Mouse (Mus musculus) heart, adult 2 months (tissue): ENCODE measurements around the gene Runx3. TPM values are rescaled to one million over a fixed set of nuclear protein-coding genes. Genes with fewer than 3 reads are reported as not detected.

Experiments
- DNase-seq, 2 experiments: peaks; one replicate each; pipeline ENCODE4 v3.0.0; 2021
- H3K27ac ChIP-seq: fragments of 200-600 bp; 2 replicates; pipeline ENCODE4 v1.8.1; 2022
- H3K27me3 ChIP-seq: fragments of 200-500 bp; 2 replicates; pipeline ENCODE4 v1.6.1; 2012; ENCODE audit warnings: mild to moderate bottlenecking, low read length, inconsistent platforms, mixed read lengths; ENCODE audit not compliant: control insufficient read depth, insufficient read depth
- H3K36me3 ChIP-seq: fragments of 200-500 bp; 2 replicates; pipeline ENCODE4 v1.6.1; 2012; ENCODE audit warnings: low read length, inconsistent platforms; ENCODE audit not compliant: control insufficient read depth, insufficient read depth
- H3K4me1 ChIP-seq: fragments of 200-500 bp; 2 replicates; pipeline ENCODE4 v1.6.1; 2011; ENCODE audit warnings: low read length; ENCODE audit not compliant: control insufficient read depth, insufficient read depth
- H3K4me3 ChIP-seq: fragments of 200-600 bp; 2 replicates; pipeline ENCODE4 v1.8.1; 2022
- H3K79me2 ChIP-seq: fragments of 200-500 bp; replicated peaks from 2 replicates; pipeline ENCODE4 v1.6.1; 2012; ENCODE audit warnings: mild to moderate bottlenecking, inconsistent platforms, low read length, moderate library complexity, mixed read lengths; ENCODE audit not compliant: control insufficient read depth, insufficient read depth
- H3K9ac ChIP-seq: fragments of 200-500 bp; 2 replicates; pipeline ENCODE4 v1.6.1; 2012; ENCODE audit warnings: low read depth, mild to moderate bottlenecking, control low read depth, inconsistent platforms, low read length, mixed read lengths
- CTCF ChIP-seq: fragments of 200-600 bp; IDR thresholded peaks from 2 replicates; pipeline ENCODE4 v1.8.1; 2022; ENCODE audit warnings: antibody characterized with exemption, mild to moderate bottlenecking, moderate library complexity
- EP300 ChIP-seq: fragments of 200-500 bp; IDR thresholded peaks from 2 replicates; pipeline ENCODE4 v1.6.1; 2011; ENCODE audit warnings: low read depth, low read length, control low read depth; ENCODE audit not compliant: insufficient read depth
- POLR2A ChIP-seq: fragments of 200-500 bp; IDR thresholded peaks from 2 replicates; pipeline ENCODE4 v1.6.1; 2011; ENCODE audit warnings: mild to moderate bottlenecking, low read depth, low read length, control low read depth; ENCODE audit not compliant: insufficient read depth
- WGBS: fragments of 180-500 bp; shearing (Covaris S2); methylation state at CpG from one replicate; pipeline ENCODE4 v1.1.7; 2018; 5-methylcytosine and 5-hydroxymethylcytosine counted together
- intact Hi-C: fragments of 180-260 bp; cut with DNase I; formaldehyde crosslinking; loops from one replicate; pipeline ENCODE4 v1.15.1; 2025
- polyA plus RNA-seq: library from polyadenylated mRNA; depleted of rRNA; stranded (reverse); fragments of >200 nt; gene quantifications from 2 replicates; pipeline ENCODE4 v1.2.3, GENCODE M21; 2012
- total RNA-seq, 2 experiments: library from RNA; stranded (reverse); gene quantifications; 2 replicates each; pipeline ENCODE4 v1.2.3; 2021

Runx3 gene
- total and polyA plus RNA-seq, 3 experiments = 0.39 to 1.2 (median 0.97) TPM

DNA sequence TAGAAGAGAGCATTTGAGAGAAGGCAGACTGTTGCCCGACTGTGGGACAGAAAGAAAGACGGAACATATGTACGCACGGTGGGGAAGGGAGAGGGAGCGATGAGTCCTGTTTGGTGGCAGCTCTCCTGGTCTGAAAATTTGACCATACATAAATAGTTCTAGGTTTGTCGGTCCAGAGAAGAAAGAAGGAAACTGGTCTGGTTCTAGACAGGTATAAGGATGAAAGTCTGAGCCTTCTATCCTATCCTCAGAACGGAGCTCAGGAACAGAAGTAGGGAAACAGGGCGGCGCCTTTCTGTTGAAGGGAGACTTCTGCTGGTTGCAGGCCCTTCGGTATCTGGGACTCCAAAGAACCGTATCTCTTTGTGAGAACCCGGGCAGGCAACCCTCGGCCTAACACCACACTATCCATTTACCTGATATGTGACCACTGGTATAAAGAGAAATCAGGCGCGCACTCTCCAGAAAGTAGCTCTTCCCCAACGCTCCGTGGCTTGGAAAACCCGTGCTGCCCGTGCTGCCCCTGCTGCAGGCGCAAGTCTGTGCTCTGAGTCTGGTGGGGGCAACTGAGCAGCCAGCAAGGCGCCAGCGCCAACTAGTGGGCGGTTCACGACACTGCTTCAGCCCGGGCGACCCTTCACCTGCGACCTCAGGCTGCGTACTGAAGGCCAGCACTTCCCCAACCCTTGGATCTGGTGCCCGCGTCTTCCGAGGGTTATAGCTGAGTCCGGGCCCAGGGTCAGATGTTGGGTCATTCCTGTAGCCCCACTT is 29.8 kb downstream of the Runx3 start:
- TF ChIP-seq CTCF (peak; percentile 90), EP300 (no peak)
- whole genome bisulfite sequencing = 11% methylated on average over 32 of the region's 32 CpGs
- Histone ChIP-seq H3K4me3 (no peak overlapping the region), H3K27ac (no peak overlapping the region), H3K36me3 (no peaks in the 10 kb centered on the region), H3K27me3 (peaks cover 40% of the 10 kb centered on the region), H3K4me1 (no peaks in the 10 kb centered on the region), H3K9ac (no peak overlapping the region), H3K79me2 (no peaks in the 10 kb centered on the region)
- intact Hi-C loops = loop anchor here (5.0 kb wide), 2 partner anchors 83 to 203 kb away; no protein-coding TSS in a partner anchor
- DNase-seq = peak; percentile 76 to 78

DNA sequence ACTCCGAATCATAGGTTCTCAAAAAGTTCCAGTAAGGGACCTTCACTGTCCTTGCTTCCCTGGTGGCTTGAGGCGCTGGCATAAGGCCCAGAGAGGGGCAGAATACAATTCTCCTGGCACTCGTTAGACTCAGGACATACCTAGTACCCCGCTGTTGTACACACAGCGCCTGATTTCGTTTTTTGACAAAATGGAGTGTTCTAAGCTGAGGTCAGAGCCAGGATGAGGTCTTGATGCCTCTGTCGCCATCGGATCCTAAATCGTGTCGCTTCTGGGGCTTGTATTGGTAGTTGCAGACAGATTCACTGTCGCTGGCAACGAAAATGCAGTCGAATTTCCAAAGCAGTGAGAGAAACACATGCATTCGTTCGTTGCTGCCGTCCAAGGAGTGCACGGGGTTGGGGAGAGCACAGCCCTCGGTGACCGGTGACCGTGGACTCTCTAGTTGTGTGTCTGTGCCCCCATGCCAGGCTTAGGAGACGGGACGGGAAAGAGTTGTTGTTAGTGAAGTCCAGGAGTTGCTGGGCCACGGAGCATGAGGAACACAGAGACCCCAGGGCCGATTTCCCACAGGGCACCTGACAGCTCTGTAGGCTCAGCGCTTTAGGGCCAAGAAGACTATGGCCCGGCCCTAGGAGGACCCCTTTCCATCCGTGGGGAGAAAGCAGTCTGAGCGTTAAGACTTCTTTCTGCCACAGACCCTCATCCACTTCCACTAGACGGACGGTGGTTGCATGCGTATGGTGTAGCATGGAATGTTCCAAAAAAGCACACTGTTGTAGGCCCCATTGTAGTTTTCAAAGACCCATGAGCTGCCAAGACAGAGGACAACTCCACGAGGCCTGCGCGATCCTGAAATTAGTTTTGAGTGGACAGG is 30.9 kb downstream of the Runx3 start:
- H3K27me3 ChIP-seq = peaks cover 46% of the 10 kb centered on the region
- no peak overlapping the region for H3K4me3 ChIP-seq
- H3K4me1 ChIP-seq = no peaks in the 10 kb centered on the region
- no peaks in the 10 kb centered on the region for H3K36me3 ChIP-seq
- H3K27ac ChIP-seq = no peak overlapping the region
- peak in 1 of 2 experiments; percentile 45 for DNase-seq
- no peaks in the 10 kb centered on the region for H3K79me2 ChIP-seq
- no peak overlapping the region for H3K9ac ChIP-seq
- no peak for TF ChIP-seq POLR2A
- TF ChIP-seq EP300 = no peak
- no peak for TF ChIP-seq CTCF
- 22% methylated on average over 34 of the region's 34 CpGs for WGBS
- intact Hi-C loops = loop anchor here (5.0 kb wide), 2 partner anchors 84 to 204 kb away; no protein-coding TSS in a partner anchor

DNA sequence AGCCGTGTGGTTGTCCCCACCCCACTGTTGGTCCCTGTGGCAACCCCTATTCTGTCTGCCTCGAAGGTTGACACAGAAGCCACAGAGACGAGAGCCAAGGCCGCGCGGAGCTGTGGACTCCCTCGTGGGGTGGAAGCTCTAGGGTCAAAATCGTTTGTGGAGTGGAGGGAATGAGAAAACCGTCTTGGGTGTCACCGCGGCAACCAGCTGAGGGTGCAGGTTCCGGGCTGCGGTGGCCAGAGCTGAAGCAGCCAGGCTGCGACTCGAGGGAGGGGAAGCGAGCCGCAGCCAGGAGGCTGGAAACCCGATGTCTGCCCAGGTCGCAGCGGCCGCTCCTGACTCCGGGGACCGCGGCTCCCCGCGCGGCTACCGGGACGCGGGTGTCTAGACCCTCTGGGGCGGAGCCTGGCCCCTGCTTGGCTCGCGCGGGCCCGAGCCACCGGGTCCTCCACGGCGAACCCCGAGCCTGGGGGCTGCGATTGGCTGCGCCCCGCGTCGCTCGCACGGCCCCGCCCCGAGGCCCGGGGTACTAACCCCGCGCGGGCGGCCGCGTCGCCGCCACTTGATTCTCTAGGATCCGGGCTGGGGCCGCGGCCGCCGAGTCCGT is 31.6 kb downstream of the Runx3 start:
- Histone ChIP-seq H3K36me3 (no peaks in the 10 kb centered on the region), H3K27me3 (peaks cover 48% of the 10 kb centered on the region), H3K9ac (no peak overlapping the region), H3K4me3 (peak overlapping the region; percentile 31; the same call in 1 of the 2 replicates), H3K27ac (no peak overlapping the region), H3K4me1 (no peaks in the 10 kb centered on the region), H3K79me2 (no peaks in the 10 kb centered on the region)
- TF ChIP-seq CTCF (no peak), EP300 (no peak), POLR2A (no peak)
- DNase-seq = peak; percentile 65 to 67
- 4% methylated on average over 62 of the region's 63 CpGs for WGBS
- intact Hi-C loops = loop anchor here (5.0 kb wide), 2 partner anchors 85 to 205 kb away; no protein-coding TSS in a partner anchor

DNA sequence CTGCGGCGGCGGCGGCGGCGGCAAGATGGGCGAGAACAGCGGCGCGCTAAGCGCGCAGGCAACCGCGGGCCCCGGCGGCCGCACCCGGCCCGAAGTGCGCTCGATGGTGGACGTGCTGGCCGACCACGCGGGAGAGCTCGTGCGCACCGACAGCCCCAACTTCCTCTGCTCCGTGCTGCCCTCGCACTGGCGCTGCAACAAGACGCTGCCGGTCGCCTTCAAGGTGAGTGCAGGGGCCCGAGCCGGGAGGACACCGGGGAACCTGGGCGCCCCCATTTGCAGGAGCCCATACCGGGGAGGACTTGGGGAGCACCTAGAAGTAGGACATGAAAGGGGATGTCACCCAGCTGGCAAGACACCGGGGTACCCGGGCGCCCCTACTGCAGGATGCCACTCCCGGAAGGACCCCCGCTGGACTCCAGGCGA is 32.4 kb downstream of the Runx3 start:
- 0 out of 2 replicates have a peak overlapping the region, but pooled peaks have one; percentile 10 for H3K9ac ChIP-seq
- TF ChIP-seq POLR2A (no peak), CTCF (no peak), EP300 (no peak)
- peak overlapping the region; percentile 29 for H3K4me3 ChIP-seq
- under 1% methylated on average over 44 of the region's 45 CpGs for WGBS
- peak; percentile 61 to 65 for DNase-seq
- H3K36me3 ChIP-seq = no peaks in the 10 kb centered on the region
- H3K27ac ChIP-seq = no peak overlapping the region
- H3K79me2 ChIP-seq = no peaks in the 10 kb centered on the region
- intact Hi-C loops = loop anchor here (5.0 kb wide), 2 partner anchors 86 to 206 kb away; no protein-coding TSS in a partner anchor
- H3K4me1 ChIP-seq = no peaks in the 10 kb centered on the region
- H3K27me3 ChIP-seq = peaks cover 53% of the 10 kb centered on the region

DNA sequence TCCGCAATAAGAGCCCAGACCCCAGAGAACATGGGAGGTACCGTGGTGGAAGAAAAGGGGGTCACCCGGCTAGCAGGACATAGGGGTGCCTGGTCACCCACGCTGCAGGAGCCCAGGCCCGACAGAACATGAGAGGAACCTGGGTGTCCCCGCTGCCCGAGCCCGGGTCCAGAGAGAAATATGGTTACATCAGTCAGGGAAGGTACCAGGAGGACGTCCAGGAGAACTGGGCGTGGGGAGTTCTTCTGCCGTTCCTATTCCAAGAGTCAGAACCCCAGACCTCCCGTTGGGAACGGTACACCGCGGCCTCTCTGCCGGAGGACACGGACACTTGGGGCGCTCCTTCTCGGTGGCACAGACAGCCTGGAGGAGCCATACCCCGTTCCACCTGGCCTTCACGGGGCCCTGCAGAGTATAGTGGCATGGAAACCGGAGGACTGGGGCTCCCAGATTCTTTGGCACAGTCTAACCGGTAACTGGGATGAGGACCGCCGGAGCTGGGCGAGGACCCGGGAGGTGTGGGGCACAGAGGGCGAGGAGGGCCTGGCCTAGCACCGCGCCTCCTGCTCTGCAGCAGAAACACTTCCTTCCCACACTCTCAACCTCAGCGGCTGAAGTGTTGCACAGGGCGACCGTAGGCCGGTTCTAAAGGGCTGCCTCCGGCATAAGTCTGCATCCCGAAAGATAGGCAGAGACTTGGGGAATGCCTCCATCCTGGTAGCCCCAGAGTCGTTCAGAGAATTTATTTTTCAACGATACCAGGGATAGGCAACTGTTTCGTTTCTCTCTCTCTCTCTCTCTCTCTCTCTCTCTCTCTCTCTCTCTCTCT is 33.0 kb downstream of the Runx3 start:
- no peaks in the 10 kb centered on the region for H3K4me1 ChIP-seq
- peaks cover 55% of the 10 kb centered on the region for H3K27me3 ChIP-seq
- DNase-seq = peak; percentile 56 to 66
- no peaks in the 10 kb centered on the region for H3K36me3 ChIP-seq
- intact Hi-C loops = loop anchor here (5.0 kb wide), 2 partner anchors 86 to 206 kb away; no protein-coding TSS in a partner anchor
- H3K9ac ChIP-seq = no peak overlapping the region; the same call in 1 of the 2 replicates
- no peak overlapping the region for H3K27ac ChIP-seq
- peak overlapping the region; percentile 29; the same call in 1 of the 2 replicates for H3K4me3 ChIP-seq
- TF ChIP-seq CTCF = no peak
- no peak for TF ChIP-seq EP300
- TF ChIP-seq POLR2A = no peak
- WGBS = 3% methylated on average over 39 of the region's 39 CpGs
- no peaks in the 10 kb centered on the region for H3K79me2 ChIP-seq
